Mouse (Mus musculus) erythroblast, embryonic 14.5 days (primary cell): ENCODE measurements at regions not wholly inside any gene's neighbourhood (a gene's known extent, or its start where the extent isn't known, plus 50 kb on each side); places are given as distances from the start of the nearest gene placed in this dataset.

ENCODE experiments used
- H3K27me3 ChIP-seq: 2 replicates; pipeline ENCODE4 v1.6.1; 2012; ENCODE audit warnings: inconsistent platforms; ENCODE audit not compliant: control insufficient read depth
- H3K36me3 ChIP-seq: 2 replicates; pipeline ENCODE4 v1.6.1; 2012; ENCODE audit warnings: mild to moderate bottlenecking, inconsistent platforms; ENCODE audit not compliant: control insufficient read depth
- H3K4me1 ChIP-seq: 2 replicates; pipeline ENCODE4 v1.6.1; 2012; ENCODE audit warnings: inconsistent platforms; ENCODE audit not compliant: control insufficient read depth
- H3K4me3 ChIP-seq: replicated peaks from 2 replicates; pipeline ENCODE3; 2012; ENCODE audit warnings: moderate library complexity, mild to moderate bottlenecking, inconsistent platforms
- H3K9me3 ChIP-seq: 2 replicates; pipeline ENCODE4 v1.6.1; 2012; ENCODE audit warnings: low read length, inconsistent platforms, mixed read lengths; ENCODE audit not compliant: control insufficient read depth
- GATA1 ChIP-seq: IDR thresholded peaks from 2 replicates; pipeline ENCODE4 v1.6.1; 2012; ENCODE audit warnings: low read length, inconsistent platforms, mixed read lengths
- TAL1 ChIP-seq: IDR thresholded peaks from 3 replicates; pipeline ENCODE4 v1.6.1; 2012; ENCODE audit warnings: low read length, inconsistent platforms, mixed read lengths

- Histone ChIP-seq H3K36me3 (no peaks in the 10 kb centered on the region), H3K27me3 (peaks cover 92% of the 10 kb centered on the region), H3K4me1 (peaks cover 49% of the 10 kb centered on the region), H3K4me3 (no peak overlapping the region), H3K9me3 (no peaks in the 10 kb centered on the region)
- TF ChIP-seq GATA1 (no peak), TAL1 (no peak)
Observed at GRCm38 (mm10) chr15:103086672-103087069, 67.9 kb downstream of the Hoxc4 start.
